Mouse (Mus musculus): ENCODE results near the gene Bach2.

Gene Bach2

GRCm38 (mm10) chr4:32225191-32225590 lies 13.4 kb upstream of the Bach2 start:
- DNase-seq (ENCODE audit: low spot score in 2 of 2): no peak

GRCm38 (mm10) chr4:32227970-32228557 lies 10.5 kb upstream of the Bach2 start:
- no peak for DNase-seq (ENCODE audit: low spot score in 2 of 2)

GRCm38 (mm10) chr4:32229266-32229665 lies 9.3 kb upstream of the Bach2 start:
- no peak for DNase-seq (ENCODE audit: low spot score in 2 of 2)

GRCm38 (mm10) chr4:32231258-32232055 lies 7.1 kb upstream of the Bach2 start:
- DNase-seq (ENCODE audit: low spot score in 2 of 2): no peak

- no peak for DNase-seq (ENCODE audit: low spot score in 2 of 2)
These were observed 2.5 kb upstream of the Bach2 start for GRCm38 (mm10) chr4:32235920-32236705.

- peak; percentile 53 to 81 for DNase-seq (ENCODE audit: low spot score in 2 of 2)
These were observed 531 bp downstream of the Bach2 start for GRCm38 (mm10) chr4:32238921-32239748.

GRCm38 (mm10) chr4:32239749-32240131 lies 1.1 kb downstream of the Bach2 start:
- DNase-seq (ENCODE audit: low spot score in 2 of 2): peak; percentile 72 to 87

GRCm38 (mm10) chr4:32240457-32241030 lies 1.9 kb downstream of the Bach2 start:
- no peak for DNase-seq (ENCODE audit: low spot score in 2 of 2)

- DNase-seq (ENCODE audit: low spot score in 2 of 2): no peak
These were observed 2.9 kb downstream of the Bach2 start for GRCm38 (mm10) chr4:32241351-32241980.

- no peak for DNase-seq (ENCODE audit: low spot score in 2 of 2)
These were observed 3.6 kb downstream of the Bach2 start for GRCm38 (mm10) chr4:32242122-32242615.

- DNase-seq (ENCODE audit: low spot score in 2 of 2): no peak
These were observed 4.9 kb downstream of the Bach2 start for GRCm38 (mm10) chr4:32243458-32243857.

- no peak for DNase-seq (ENCODE audit: low spot score in 2 of 2)
These were observed 5.6 kb downstream of the Bach2 start for GRCm38 (mm10) chr4:32244092-32244745.

GRCm38 (mm10) chr4:32245586-32245985 lies 7.0 kb downstream of the Bach2 start:
- no peak for DNase-seq (ENCODE audit: low spot score in 2 of 2)

GRCm38 (mm10) chr4:32246020-32246419 lies 7.4 kb downstream of the Bach2 start:
- no peak for DNase-seq (ENCODE audit: low spot score in 2 of 2)

- DNase-seq (ENCODE audit: low spot score in 2 of 2): no peak
These were observed 8.2 kb downstream of the Bach2 start for GRCm38 (mm10) chr4:32246801-32247200.

GRCm38 (mm10) chr4:32247463-32248113 lies 9.0 kb downstream of the Bach2 start:
- DNase-seq (ENCODE audit: low spot score in 2 of 2): no peak

- peak; percentile 89 to 97 for DNase-seq (ENCODE audit: low spot score in 2 of 2)
These were observed 9.6 kb downstream of the Bach2 start for GRCm38 (mm10) chr4:32248236-32248635.

- no peak for DNase-seq (ENCODE audit: low spot score in 2 of 2)
These were observed 10.4 kb downstream of the Bach2 start for GRCm38 (mm10) chr4:32248990-32249393.

- peak in 1 of 2 experiments; percentile 39 for DNase-seq (ENCODE audit: low spot score in 2 of 2)
These were observed 11.2 kb downstream of the Bach2 start for GRCm38 (mm10) chr4:32249748-32250332.
